8 mouse cellular contexts compared by ENCODE assay signal in the genomic region with DNA sequence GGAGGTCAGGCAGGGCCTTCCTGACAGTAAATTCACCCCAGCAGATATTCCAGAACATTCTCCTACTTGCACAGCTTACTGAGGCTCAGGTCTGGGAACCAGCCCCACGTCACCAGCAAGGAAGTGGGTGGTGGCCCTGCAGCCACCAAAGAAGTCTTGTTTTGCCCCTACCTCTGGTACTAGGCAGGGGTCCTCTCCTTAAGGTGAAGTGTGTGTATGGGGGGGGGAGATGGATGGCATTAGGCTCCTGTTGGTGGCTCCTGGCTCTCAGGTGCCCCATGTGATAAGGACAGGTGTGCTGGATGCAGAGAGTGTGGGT. TPM values are rescaled to one million over a fixed set of nuclear protein-coding genes. Genes with fewer than 3 reads are reported as not detected.
DNase-seq lines count a peak whose midpoint lies in the region; ATAC-seq and TF ChIP-seq lines count a peak whose summit lies in the region.

No protein-coding gene starts in this region.

- peaks cover 56% of the 10 kb centered on the region for H3K27me3 ChIP-seq in hindbrain, embryonic 10.5 days (ENCODE audit: insufficient read depth, poor library complexity, severe bottlenecking)
- H3K27me3 ChIP-seq in hindbrain, embryonic 16.5 days (replicated peaks; ENCODE audit: control insufficient read depth, insufficient read depth, low read length): no peaks in the 10 kb centered on the region
- no peaks in the 10 kb centered on the region for H3K27me3 ChIP-seq in midbrain, embryonic 14.5 days (ENCODE audit: control insufficient read depth, insufficient read depth, low read length)
- no peaks in the 10 kb centered on the region; the same call in 1 of the 2 replicates for H3K27me3 ChIP-seq in midbrain, postnatal 0 days (ENCODE audit: insufficient read depth, low read length)
- H3K27me3 ChIP-seq in intestine, embryonic 16.5 days (replicated peaks; ENCODE audit: control insufficient read depth, insufficient read depth, low read length): no peaks in the 10 kb centered on the region; the same call in 1 of the 2 replicates

- no peak for DNase-seq in hindbrain, embryonic 10.5 days (ENCODE audit: low spot score)
- no peak for DNase-seq in midbrain, embryonic 14.5 days
- DNase-seq in midbrain, postnatal 0 days (ENCODE audit: low spot score): no peak
- no peak for DNase-seq in spleen, postnatal 36 days (ENCODE audit: low spot score in 2 of 2)
- DNase-seq in cerebellum, adult 18-20 months: no peak
- DNase-seq in testis, postnatal 10 days (ENCODE audit: low spot score): no peak

- no peak overlapping the region for H3K4me2 ChIP-seq in hindbrain, embryonic 16.5 days (ENCODE audit: low read length)
- no peak overlapping the region for H3K4me2 ChIP-seq in midbrain, embryonic 14.5 days (ENCODE audit: low read length)
- H3K4me2 ChIP-seq in midbrain, postnatal 0 days (ENCODE audit: low read depth, low read length, poor library complexity, severe bottlenecking): no peak overlapping the region
- H3K4me2 ChIP-seq in intestine, embryonic 16.5 days (ENCODE audit: low read depth, low read length): peak overlapping the region; percentile 32; the same call in 1 of the 2 replicates

- peak overlapping the region; percentile 37; the same call in 1 of the 2 replicates for H3K4me3 ChIP-seq in hindbrain, embryonic 10.5 days
- H3K4me3 ChIP-seq in hindbrain, embryonic 16.5 days (ENCODE audit: low read length): no peak overlapping the region
- H3K4me3 ChIP-seq in midbrain, embryonic 14.5 days (replicated peaks; ENCODE audit: low read depth, low read length): no peak overlapping the region
- H3K4me3 ChIP-seq in midbrain, postnatal 0 days (ENCODE audit: low read depth, low read length): no peak overlapping the region
- H3K4me3 ChIP-seq in intestine, embryonic 16.5 days (ENCODE audit: low read length): no peak overlapping the region

- H3K9ac ChIP-seq in hindbrain, embryonic 16.5 days (ENCODE audit: low read depth, low read length): no peak overlapping the region
- H3K9ac ChIP-seq in midbrain, embryonic 14.5 days (replicated peaks; ENCODE audit: low read length): no peak overlapping the region
- H3K9ac ChIP-seq in midbrain, postnatal 0 days (replicated peaks; ENCODE audit: low read length, poor library complexity, severe bottlenecking): no peak overlapping the region
- peak overlapping the region; percentile 50; the same call in 1 of the 2 replicates for H3K9ac ChIP-seq in intestine, embryonic 16.5 days (ENCODE audit: low read depth, low read length)

- H3K9me3 ChIP-seq in hindbrain, embryonic 10.5 days: no peaks in the 10 kb centered on the region
- H3K9me3 ChIP-seq in hindbrain, embryonic 16.5 days (ENCODE audit: control insufficient read depth, low read length): no peaks in the 10 kb centered on the region
- no peaks in the 10 kb centered on the region for H3K9me3 ChIP-seq in midbrain, embryonic 14.5 days (ENCODE audit: control insufficient read depth, low read length)
- H3K9me3 ChIP-seq in midbrain, postnatal 0 days (ENCODE audit: low read length): no peaks in the 10 kb centered on the region
- no peaks in the 10 kb centered on the region for H3K9me3 ChIP-seq in intestine, embryonic 16.5 days (ENCODE audit: control insufficient read depth, low read length)

- 73% methylated on average over 1 of the region's 1 CpGs for WGBS in hindbrain, embryonic 10.5 days
- WGBS in hindbrain, embryonic 16.5 days: 57% methylated on average over 1 of the region's 1 CpGs
- 74% methylated on average over 1 of the region's 1 CpGs for WGBS in midbrain, embryonic 14.5 days
- 68% methylated on average over 1 of the region's 1 CpGs for WGBS in midbrain, postnatal 0 days
- 41% methylated on average over 1 of the region's 1 CpGs for WGBS in intestine, embryonic 16.5 days

- no peak for ATAC-seq in hindbrain, embryonic 16.5 days
- 0 out of 2 replicates have a peak, but pooled peaks have one; percentile 18 for ATAC-seq in midbrain, embryonic 14.5 days (ENCODE audit: low FRiP score, low TSS enrichment)
- no peak for ATAC-seq in midbrain, postnatal 0 days (ENCODE audit: low FRiP score)
- peak; percentile 81 for ATAC-seq in intestine, embryonic 16.5 days

- TF ChIP-seq CTCF in midbrain, postnatal 0 days (IDR thresholded peaks at IDR 0.05): no peak

- H3K27ac ChIP-seq in hindbrain, embryonic 10.5 days: peak overlapping the region; percentile 57; the same call in 1 of the 2 replicates
- no peak overlapping the region for H3K27ac ChIP-seq in hindbrain, embryonic 16.5 days (ENCODE audit: low read depth, low read length)
- H3K27ac ChIP-seq in midbrain, embryonic 14.5 days (replicated peaks; ENCODE audit: low read depth, low read length): no peak overlapping the region
- H3K27ac ChIP-seq in midbrain, postnatal 0 days (ENCODE audit: low read depth, low read length): no peak overlapping the region
- peak overlapping the region; percentile 71 for H3K27ac ChIP-seq in intestine, embryonic 16.5 days (ENCODE audit: low read length)

- peaks cover 45% of the 10 kb centered on the region for H3K4me1 ChIP-seq in hindbrain, embryonic 10.5 days (replicated peaks)
- peaks cover 9% of the 10 kb centered on the region for H3K4me1 ChIP-seq in hindbrain, embryonic 16.5 days (ENCODE audit: control insufficient read depth, insufficient read depth, low read depth, low read length)
- no peaks in the 10 kb centered on the region for H3K4me1 ChIP-seq in midbrain, embryonic 14.5 days (ENCODE audit: control insufficient read depth, insufficient read depth, low read length)
- H3K4me1 ChIP-seq in midbrain, postnatal 0 days (ENCODE audit: insufficient read depth, low read length): 0 out of 2 replicates have a peak, but pooled peaks cover 3% of the 10 kb centered on the region
- peaks cover 47% of the 10 kb centered on the region for H3K4me1 ChIP-seq in intestine, embryonic 16.5 days (ENCODE audit: control insufficient read depth, insufficient read depth, low read length)

- H3K36me3 ChIP-seq in hindbrain, embryonic 10.5 days: no peaks in the 10 kb centered on the region
- no peaks in the 10 kb centered on the region for H3K36me3 ChIP-seq in hindbrain, embryonic 16.5 days (ENCODE audit: control insufficient read depth, insufficient read depth, low read length)
- H3K36me3 ChIP-seq in midbrain, embryonic 14.5 days (ENCODE audit: control insufficient read depth, insufficient read depth, low read length): no peaks in the 10 kb centered on the region
- H3K36me3 ChIP-seq in midbrain, postnatal 0 days (ENCODE audit: insufficient read depth, low read length): no peaks in the 10 kb centered on the region
- no peaks in the 10 kb centered on the region for H3K36me3 ChIP-seq in intestine, embryonic 16.5 days (ENCODE audit: control insufficient read depth, insufficient read depth, low read length)

RNA-seq across cellular contexts. Expression of a gene that starts 5.6 kb away (rescaled TPM):
- polyA plus RNA-seq in hindbrain, embryonic 10.5 days (2016; fragmentation: Nextera tagmentation; extraction: Ambion mirVana): 9.0 and 14.0 TPM in 2 replicates
- 52.2 and 56.9 TPM in 2 replicates for polyA plus RNA-seq in hindbrain, embryonic 16.5 days (2015; fragmentation: Nextera tagmentation; extraction: Ambion mirVana)
- 45.7 and 56.4 TPM in 2 replicates for polyA plus RNA-seq in midbrain, embryonic 14.5 days (2014; fragmentation: Nextera tagmentation; extraction: Ambion mirVana)
- total RNA-seq in midbrain, postnatal 0 days (2014; rRNA removed): 106 and 119 TPM in 2 replicates
- polyA plus RNA-seq in midbrain, postnatal 0 days (2015; fragmentation: Nextera tagmentation; extraction: Ambion mirVana): 76.6 and 84.6 TPM in 2 replicates
- polyA plus RNA-seq in intestine, embryonic 16.5 days (2015; fragmentation: Nextera tagmentation; extraction: Ambion mirVana): 1.3 and 1.6 TPM in 2 replicates

RNA-seq across cellular contexts. Expression of a gene that starts 7.0 kb away (rescaled TPM):
- polyA plus RNA-seq in hindbrain, embryonic 10.5 days (2016; fragmentation: Nextera tagmentation; extraction: Ambion mirVana): 0.30 and 0.36 TPM in 2 replicates
- polyA plus RNA-seq in hindbrain, embryonic 16.5 days (2015; fragmentation: Nextera tagmentation; extraction: Ambion mirVana): 0.26 and 0.63 TPM in 2 replicates
- polyA plus RNA-seq in midbrain, embryonic 14.5 days (2014; fragmentation: Nextera tagmentation; extraction: Ambion mirVana): 0.26 TPM in 1 of 2 replicates, not detected in the other
- 0.38 TPM in 1 of 2 replicates, not detected in the other for total RNA-seq in midbrain, postnatal 0 days (2014; rRNA removed)
- 0.15 and 0.32 TPM in 2 replicates for polyA plus RNA-seq in midbrain, postnatal 0 days (2015; fragmentation: Nextera tagmentation; extraction: Ambion mirVana)
- polyA plus RNA-seq in intestine, embryonic 16.5 days (2015; fragmentation: Nextera tagmentation; extraction: Ambion mirVana): 8.0 and 9.2 TPM in 2 replicates

RNA-seq across cellular contexts. Expression of a gene that starts 46.2 kb away (rescaled TPM):
- polyA plus RNA-seq in hindbrain, embryonic 10.5 days (2016; fragmentation: Nextera tagmentation; extraction: Ambion mirVana): 11.5 and 13.5 TPM in 2 replicates
- polyA plus RNA-seq in hindbrain, embryonic 16.5 days (2015; fragmentation: Nextera tagmentation; extraction: Ambion mirVana): 16.1 and 16.5 TPM in 2 replicates
- polyA plus RNA-seq in midbrain, embryonic 14.5 days (2014; fragmentation: Nextera tagmentation; extraction: Ambion mirVana): 17.6 and 19.4 TPM in 2 replicates
- total RNA-seq in midbrain, postnatal 0 days (2014; rRNA removed): 27.0 and 32.1 TPM in 2 replicates
- polyA plus RNA-seq in midbrain, postnatal 0 days (2015; fragmentation: Nextera tagmentation; extraction: Ambion mirVana): 19.0 and 20.6 TPM in 2 replicates
- polyA plus RNA-seq in intestine, embryonic 16.5 days (2015; fragmentation: Nextera tagmentation; extraction: Ambion mirVana): 20.6 and 22.7 TPM in 2 replicates

Comparison
In these comparisons a context has a peak if more than half of its experiments do, and no peak if none do; other contexts are left out.
1. H3K27ac ChIP-seq: peak in hindbrain, embryonic 10.5 days (single experiment) and intestine, embryonic 16.5 days (single experiment); none in hindbrain, embryonic 16.5 days (single experiment), midbrain, embryonic 14.5 days (single experiment) and midbrain, postnatal 0 days (single experiment).
2. ATAC-seq: peak in midbrain, embryonic 14.5 days (single experiment) and intestine, embryonic 16.5 days (single experiment); none in hindbrain, embryonic 16.5 days (single experiment) and midbrain, postnatal 0 days (single experiment).